Mouse (Mus musculus): ENCODE data around the gene Tor3a. TPM values are rescaled to one million over a fixed set of nuclear protein-coding genes. Genes with fewer than 3 reads are reported as not detected.

The Tor3a gene
- polyA plus RNA-seq, 1 experiment from 2014 or later = 19.7 TPM

GRCm38 (mm10) chr1:156640577-156640976 lies 33.6 kb downstream of the Tor3a start:
- DNase-seq (ENCODE audit: low spot score) = no peak

- no peak for DNase-seq (ENCODE audit: low spot score)
These were observed 34.7 kb downstream of the Tor3a start for GRCm38 (mm10) chr1:156639455-156639854.

GRCm38 (mm10) chr1:156635148-156635547 lies 39.0 kb downstream of the Tor3a start:
- DNase-seq (ENCODE audit: low spot score) = no peak

GRCm38 (mm10) chr1:156633095-156633494 lies 41.1 kb downstream of the Tor3a start:
- DNase-seq (ENCODE audit: low spot score) = peak; percentile 69

- DNase-seq (ENCODE audit: low spot score) = peak; percentile 27
These were observed 43.2 kb downstream of the Tor3a start for GRCm38 (mm10) chr1:156630965-156631364.

- no peak for DNase-seq (ENCODE audit: low spot score)
These were observed 44.2 kb downstream of the Tor3a start for GRCm38 (mm10) chr1:156629984-156630383.

GRCm38 (mm10) chr1:156626729-156627128 lies 47.4 kb downstream of the Tor3a start:
- DNase-seq (ENCODE audit: low spot score) = no peak

GRCm38 (mm10) chr1:156624231-156624630 lies 49.9 kb downstream of the Tor3a start:
- DNase-seq (ENCODE audit: low spot score) = no peak

- DNase-seq (ENCODE audit: low spot score) = no peak
These were observed 53.2 kb downstream of the Tor3a start for GRCm38 (mm10) chr1:156620951-156621350.

GRCm38 (mm10) chr1:156620292-156620909 lies 53.8 kb downstream of the Tor3a start:
- DNase-seq (ENCODE audit: low spot score) = no peak

- DNase-seq (ENCODE audit: low spot score) = no peak
These were observed 56.3 kb downstream of the Tor3a start for GRCm38 (mm10) chr1:156617811-156618210.

- no peak for DNase-seq (ENCODE audit: low spot score)
These were observed 57.1 kb downstream of the Tor3a start for GRCm38 (mm10) chr1:156616989-156617598.

- peak; percentile 84 for DNase-seq (ENCODE audit: low spot score)
These were observed 58.6 kb downstream of the Tor3a start for GRCm38 (mm10) chr1:156615381-156616133.

- no peak for DNase-seq (ENCODE audit: low spot score)
These were observed 59.4 kb downstream of the Tor3a start for GRCm38 (mm10) chr1:156614710-156615109.

GRCm38 (mm10) chr1:156613855-156614530 lies 60.2 kb downstream of the Tor3a start:
- no peak for DNase-seq (ENCODE audit: low spot score)

GRCm38 (mm10) chr1:156610257-156610656 lies 63.9 kb downstream of the Tor3a start:
- no peak for DNase-seq (ENCODE audit: low spot score)

GRCm38 (mm10) chr1:156608496-156608895 lies 65.7 kb downstream of the Tor3a start:
- no peak for DNase-seq (ENCODE audit: low spot score)

GRCm38 (mm10) chr1:156605940-156606339 lies 68.2 kb downstream of the Tor3a start:
- no peak for DNase-seq (ENCODE audit: low spot score)

GRCm38 (mm10) chr1:156605094-156605866 lies 68.9 kb downstream of the Tor3a start:
- no peak for DNase-seq (ENCODE audit: low spot score)

All from thymus, postnatal 0 days (tissue).